Mouse (Mus musculus) olfactory bulb, adult 2 months (tissue): ENCODE measurements around the gene Dab2ip.

Experiments
- CTCF ChIP-seq: fragments of 200-500 bp; IDR thresholded peaks from 2 replicates; pipeline ENCODE4 v1.5.1; 2012; ENCODE audit warnings: low read depth, mild to moderate bottlenecking, low read length, moderate library complexity; ENCODE audit not compliant: insufficient read depth
- POLR2A ChIP-seq: fragments of 200-500 bp; IDR thresholded peaks from 2 replicates; pipeline ENCODE4 v1.6.1; 2012; ENCODE audit warnings: mild to moderate bottlenecking, low read depth, low read length, moderate library complexity; ENCODE audit not compliant: insufficient read depth

- TF ChIP-seq POLR2A, result no peak
- no peak for TF ChIP-seq CTCF
Measured at GRCm38 (mm10) chr2:35737467-35738027, 179.5 kb downstream of the Dab2ip start.
